Mouse (Mus musculus) layer of hippocampus, adult 18-20 months (tissue): ENCODE measurements around the gene Tceal6. TPM values are rescaled to one million over a fixed set of nuclear protein-coding genes. Genes with fewer than 3 reads are reported as not detected.
"Not testable (repeated sequence)": the region's sequence is repeated elsewhere in the genome, so short reads cannot be mapped to it uniquely, and the experiment has no call there.

Experiments used
- DNase-seq, 2 experiments: peaks; one replicate each; pipeline ENCODE4 v3.0.0; 2022; ENCODE audit warnings: low spot score in 2 of 2
- long read RNA-seq: library from polyadenylated mRNA; stranded (forward); transcript quantifications from one replicate; pipeline ENCODE4 v2.0.0, GENCODE M21; 2021
- total RNA-seq, 2 experiments: library from RNA; stranded (reverse); gene quantifications; 2 replicates each; pipeline ENCODE4 v1.2.3; 2021

Gene Tceal6
- total RNA-seq: 100 to 1,000 TPM in 1 of 2 experiments, 10 to 100 TPM in 1; 96.0 to 126 TPM
- long read RNA-seq, transcript Tceal6-201 (3 exons, 1,114 nt): major isoform, 23 of 28 reads
- long read RNA-seq, partial matches to known transcripts: 3 of 28 reads
- long read RNA-seq, other reads (novel, unspliced or antisense): 2 of 28 reads

DNA sequence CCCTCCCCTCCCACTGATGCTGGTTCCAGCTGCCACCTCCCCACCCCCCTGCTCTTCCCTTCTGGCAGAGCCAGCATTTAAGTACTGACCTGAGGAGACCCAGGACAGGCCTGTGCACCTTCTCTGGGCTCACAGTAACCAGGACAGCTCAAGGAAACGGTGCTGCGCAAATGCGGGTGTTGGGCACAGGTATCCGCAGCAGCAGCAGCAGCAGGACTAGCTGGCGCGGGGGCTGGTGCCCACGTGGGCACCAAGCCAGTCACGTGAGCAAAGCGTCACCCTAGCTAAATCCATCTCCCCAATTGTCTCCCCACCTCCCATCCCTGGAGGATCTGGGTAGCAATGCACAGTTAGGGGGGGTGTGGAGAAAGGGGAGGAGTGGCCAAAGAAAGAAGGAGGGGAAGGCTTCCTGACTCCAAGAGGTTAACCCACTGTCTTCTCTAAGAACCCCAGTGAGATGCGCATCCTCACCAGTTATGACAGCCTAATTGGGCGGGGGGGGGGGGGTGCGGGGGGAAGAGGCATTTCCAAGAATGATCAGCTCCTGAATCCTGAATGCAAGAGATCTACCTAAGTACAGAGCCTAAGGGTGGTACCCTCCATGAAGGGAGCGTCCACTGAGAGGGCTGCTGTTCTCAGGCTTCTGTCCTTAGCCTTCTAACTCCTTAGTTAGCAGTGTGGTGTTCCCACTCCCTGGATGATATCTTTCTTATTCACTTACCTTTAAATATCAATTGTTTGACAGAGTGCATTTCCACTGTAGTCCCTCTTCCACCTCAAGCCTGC lies at the start of gene Tceal6:
Tceal6 (minus strand) TSS at position 252 of the 786 bp plus-strand sequence.
- DNase-seq: peak; percentile 10 to 40

DNA sequence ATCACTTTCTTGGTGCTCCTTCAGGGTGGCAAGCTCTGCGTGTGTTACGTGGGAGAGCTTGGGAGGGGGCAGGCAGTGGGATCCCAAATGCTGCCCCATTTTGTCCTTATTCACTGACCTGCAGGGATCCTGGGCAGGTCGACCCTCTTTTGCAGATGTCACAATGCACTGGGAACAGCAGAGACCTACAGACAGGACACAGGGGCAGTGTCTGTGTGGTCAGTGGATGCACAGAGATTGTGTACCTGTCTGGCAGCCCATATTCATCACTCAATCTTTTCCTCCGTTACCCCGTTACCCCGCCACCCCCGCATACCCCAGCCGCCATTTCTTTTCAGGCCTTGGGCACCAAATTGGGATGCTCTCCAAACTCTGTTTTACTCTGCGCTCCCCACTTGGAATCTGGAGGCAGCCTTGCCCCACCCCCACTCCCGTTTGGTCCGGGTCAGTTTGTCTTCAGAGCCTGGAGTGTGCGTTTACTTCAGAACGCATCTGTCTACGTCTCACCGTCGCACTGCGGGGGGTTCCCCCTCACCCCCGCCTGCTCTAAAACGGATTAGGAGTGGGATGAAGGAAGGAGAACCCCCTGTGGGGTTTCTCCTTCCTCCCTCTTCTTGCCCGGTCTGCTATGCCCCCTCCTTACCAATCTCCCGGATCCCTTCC lies 583 bp downstream of the Tceal6 start:
- DNase-seq: peak in 1 of 2 experiments; percentile 16

DNA sequence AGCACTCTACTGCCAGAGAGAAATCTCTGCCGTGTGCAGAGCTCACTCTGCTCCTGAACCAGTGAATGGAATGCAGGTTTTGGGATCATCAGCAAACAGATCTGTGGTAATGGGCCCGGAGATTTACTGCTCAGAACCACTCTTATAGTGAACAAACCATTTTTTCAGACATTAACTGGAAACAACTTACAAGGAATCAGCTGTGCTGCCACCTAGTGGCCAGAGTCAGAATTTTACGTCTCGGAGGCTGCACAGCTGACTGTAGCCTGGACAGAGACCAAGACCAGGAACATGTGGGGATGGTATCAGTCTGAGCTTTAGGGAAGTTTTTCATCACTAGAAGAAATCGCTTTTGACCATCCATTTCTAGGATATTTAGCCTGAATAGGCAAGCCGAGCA lies 20.6 kb downstream of the Tceal6 start:
- DNase-seq: not testable (repeated sequence)

DNA sequence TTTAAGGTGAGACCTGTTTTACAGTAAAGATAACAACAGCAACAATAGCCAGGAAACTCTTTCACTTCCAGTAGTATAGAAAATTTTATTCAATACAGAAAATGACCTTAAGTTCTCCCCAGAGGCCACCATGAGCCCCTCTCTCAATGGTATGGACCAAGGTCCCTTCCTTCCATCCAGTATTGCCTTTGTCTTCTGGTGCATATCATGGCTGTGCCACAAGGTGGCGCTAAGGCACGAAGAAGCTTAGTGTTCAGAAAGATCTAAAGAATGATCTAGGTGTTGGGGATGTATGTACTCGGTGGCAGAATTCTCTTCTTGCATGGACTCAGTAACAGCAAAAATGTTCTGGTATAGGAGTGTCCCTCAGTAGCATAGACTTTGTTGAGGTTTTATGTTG lies 21.8 kb downstream of the Tceal6 start:
- not testable (repeated sequence) for DNase-seq

DNA sequence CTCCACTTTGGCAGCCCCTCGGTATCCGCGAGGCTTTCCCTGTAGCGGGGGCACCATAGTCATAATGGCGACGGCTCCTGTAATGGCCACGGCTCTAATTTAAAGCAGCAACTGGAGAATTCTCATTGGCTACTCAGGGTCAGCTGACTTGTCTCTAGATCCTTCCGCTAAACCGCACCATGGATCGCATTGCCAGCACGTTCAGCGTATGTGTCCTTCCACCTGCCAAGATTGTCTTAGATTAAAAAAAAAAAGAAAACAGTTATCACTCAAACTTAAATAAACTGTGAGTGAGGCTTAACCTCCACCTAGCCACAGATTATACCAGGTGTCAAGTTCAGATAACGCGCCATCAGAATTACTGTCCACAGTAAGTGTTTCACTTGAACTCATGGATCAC lies 33.0 kb downstream of the Tceal6 start, which contains the start of gene Gm15023:
Gm15023 (minus strand) TSS at position 101 of the 400 bp plus-strand sequence.
- DNase-seq: not testable (repeated sequence)

Other genes starting within 250 kb of the Tceal6 start
- not detected for gene Nxf2, start 245.9 kb downstream of the Tceal6 start, total RNA-seq
- 10 to 100 TPM in 1 of 2 experiments, 1 to 10 TPM in 1; 9.6 to 11.2 TPM for gene Zmat1, start 201.5 kb downstream of the Tceal6 start, total RNA-seq
- not detected for gene Gm15023, start 33.1 kb downstream of the Tceal6 start, total RNA-seq
- gene Pramel3, start 91.6 kb upstream of the Tceal6 start, total RNA-seq: not detected
- gene Gm5128, start 162.6 kb upstream of the Tceal6 start, total RNA-seq: not detected
- not detected for gene Gm7903, start 223.1 kb upstream of the Tceal6 start, total RNA-seq